Mouse (Mus musculus): ENCODE measurements around the gene Fbxw16. TPM values are rescaled to one million over a fixed set of nuclear protein-coding genes. Genes with fewer than 3 reads are reported as not detected.
"Not testable (repeated sequence)": the region's sequence is repeated elsewhere in the genome, so short reads cannot be mapped to it uniquely, and the experiment has no call there.

Fbxw16 gene
- total RNA-seq (2021): not detected
- not detected in 2 replicates for polyA plus RNA-seq (2012; rRNA removed)
- long read RNA-seq: 0 reads

DNA sequence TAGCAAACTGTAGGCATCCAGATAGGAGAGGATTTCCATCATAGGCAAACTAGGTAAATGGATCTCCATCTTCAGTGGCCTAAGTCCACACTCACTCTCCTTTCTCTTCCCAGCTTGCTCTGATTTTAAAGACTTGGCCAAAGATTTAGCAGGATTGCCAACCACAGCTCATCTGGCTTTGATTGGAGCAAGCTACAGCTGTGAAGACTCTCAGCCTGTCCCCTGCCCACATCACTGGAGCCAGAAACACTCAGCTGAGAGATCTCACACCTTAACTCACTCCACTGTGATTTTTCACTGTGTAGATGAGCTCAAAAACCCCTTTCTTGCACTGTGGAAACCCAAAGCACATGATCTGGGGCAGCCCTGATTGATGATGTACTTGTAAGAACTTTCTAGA is at the start of gene Fbxw16:
Gene Fbxw16, minus strand, starts transcription at position 101 of the 400 bp plus-strand sequence.
- no peaks in the 10 kb centered on the region for H3K36me3 ChIP-seq (ENCODE audit: control insufficient read depth, insufficient read depth, low read length)
- no peaks in the 10 kb centered on the region for H3K79me2 ChIP-seq (replicated peaks; ENCODE audit: control insufficient read depth, insufficient read depth, low read length)
- no peaks in the 10 kb centered on the region for H3K4me1 ChIP-seq (ENCODE audit: control insufficient read depth, insufficient read depth, low read length)
- no peak within 1 kb of the TSS for H3K9ac ChIP-seq (ENCODE audit: low read depth, low read length)
- DNase-seq: no peak
- TF ChIP-seq POLR2A (IDR thresholded peaks at IDR 0.05; ENCODE audit: insufficient read depth, low read depth, low read length) (no peak), EP300 (IDR thresholded peaks at IDR 0.05; ENCODE audit: insufficient read depth, low read depth, low read length) (no peak), CTCF (IDR thresholded peaks at IDR 0.05) (no peak)
- H3K27ac ChIP-seq: no peak within 1 kb of the TSS
- H3K27me3 ChIP-seq (ENCODE audit: control insufficient read depth, insufficient read depth, low read length): no peaks in the 10 kb centered on the region
- H3K4me3 ChIP-seq: no peak within 1 kb of the TSS
- intact Hi-C loops (cut with DNase I): no loop called here

DNA sequence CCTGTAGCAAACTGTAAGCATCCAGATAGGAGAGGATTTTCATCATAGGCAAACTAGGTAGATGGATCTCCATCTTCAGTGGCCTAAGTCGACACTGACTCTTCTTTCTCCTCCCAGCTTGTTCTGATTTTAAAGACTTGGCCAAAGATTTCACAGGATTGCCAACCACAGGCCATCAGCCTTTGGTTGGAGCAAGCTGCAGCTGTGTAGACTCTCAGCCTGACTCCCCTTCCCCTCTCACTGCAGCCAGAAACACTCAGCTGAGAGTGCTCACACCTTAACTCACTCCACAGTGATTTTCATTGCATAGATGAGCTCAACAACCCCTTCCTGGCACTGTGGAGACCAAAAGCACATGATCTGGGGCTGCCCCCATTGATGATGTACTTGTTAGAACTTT is 46.8 kb upstream of the Fbxw16 start, which contains the start of gene Fbxw19:
Gene Fbxw19, minus strand, starts transcription at position 101 of the 400 bp plus-strand sequence.
- H3K36me3 ChIP-seq (ENCODE audit: control insufficient read depth, insufficient read depth, low read length): not testable (repeated sequence)

DNA sequence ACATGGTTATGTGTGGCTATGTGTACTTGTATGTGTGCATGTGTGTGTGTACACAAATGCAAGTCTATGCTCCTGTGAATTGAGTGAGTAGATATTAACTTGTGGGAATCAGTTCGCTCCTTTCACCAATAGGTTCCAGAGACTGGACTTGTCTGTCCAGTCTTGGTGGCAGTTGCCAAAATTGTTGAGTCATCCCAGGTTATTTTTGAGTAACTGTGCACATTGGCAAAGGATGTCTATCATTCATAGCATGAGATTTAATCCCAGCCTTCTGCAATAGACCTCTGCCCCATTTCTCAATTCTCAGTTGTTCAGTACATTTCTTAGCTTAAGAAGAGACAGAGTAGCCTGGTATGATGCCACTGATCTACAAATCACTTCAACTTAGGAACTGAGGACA is 16.0 kb downstream of the Fbxw16 start:
- 67% methylated on average over 1 of the region's 1 CpGs for WGBS
- intact Hi-C loops (cut with DNase I): no loop called here
- H3K79me2 ChIP-seq (replicated peaks; ENCODE audit: control insufficient read depth, insufficient read depth, low read length): no peaks in the 10 kb centered on the region
- H3K9ac ChIP-seq (ENCODE audit: low read depth, low read length): no peak overlapping the region
- H3K4me3 ChIP-seq: no peak overlapping the region
- DNase-seq: no peak
- no peaks in the 10 kb centered on the region for H3K4me1 ChIP-seq (ENCODE audit: control insufficient read depth, insufficient read depth, low read length)
- no peak overlapping the region for H3K27ac ChIP-seq
- no peaks in the 10 kb centered on the region for H3K27me3 ChIP-seq (ENCODE audit: control insufficient read depth, insufficient read depth, low read length)
- no peak for TF ChIP-seq POLR2A (IDR thresholded peaks at IDR 0.05; ENCODE audit: insufficient read depth, low read depth, low read length)
- H3K36me3 ChIP-seq (ENCODE audit: control insufficient read depth, insufficient read depth, low read length): no peaks in the 10 kb centered on the region

More for the DNA sequence above, 46.8 kb upstream of the Fbxw16 start, which contains the start of gene Fbxw19:
- H3K79me2 ChIP-seq (replicated peaks; ENCODE audit: control insufficient read depth, insufficient read depth, low read length); H3K9ac ChIP-seq (ENCODE audit: low read depth, low read length); H3K27ac ChIP-seq; H3K4me1 ChIP-seq (ENCODE audit: control insufficient read depth, insufficient read depth, low read length); H3K27me3 ChIP-seq (ENCODE audit: control insufficient read depth, insufficient read depth, low read length); DNase-seq; H3K4me3 ChIP-seq; intact Hi-C loops (cut with DNase I): not testable (repeated sequence)
- 65% methylated on average over 1 of the region's 1 CpGs for WGBS

DNA sequence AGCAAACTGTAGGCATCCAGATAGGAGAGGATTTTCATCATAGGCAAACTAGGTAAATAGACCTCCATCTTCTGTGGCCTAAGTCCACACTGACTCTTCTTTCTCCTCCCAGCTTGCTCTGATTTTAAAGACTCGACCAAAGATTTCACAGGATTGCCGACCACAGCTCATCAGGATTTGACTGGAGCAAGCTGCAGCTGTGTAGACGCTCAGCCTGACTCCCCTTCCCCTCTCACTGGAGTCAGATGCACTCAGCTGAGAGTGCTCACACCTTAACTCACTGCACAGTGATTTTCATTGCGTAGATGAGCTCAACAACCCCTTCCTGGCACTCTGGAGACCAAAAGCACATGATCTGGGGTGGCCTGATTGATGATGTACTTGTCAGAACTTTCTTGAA is 44.7 kb downstream of the Fbxw16 start, which contains the start of gene Fbxw22:
Gene Fbxw22, minus strand, starts transcription at position 101 of the 400 bp plus-strand sequence.
- H3K4me1 ChIP-seq (ENCODE audit: control insufficient read depth, insufficient read depth, low read length); DNase-seq; intact Hi-C loops (cut with DNase I); H3K27ac ChIP-seq; H3K79me2 ChIP-seq (replicated peaks; ENCODE audit: control insufficient read depth, insufficient read depth, low read length); H3K27me3 ChIP-seq (ENCODE audit: control insufficient read depth, insufficient read depth, low read length); H3K36me3 ChIP-seq (ENCODE audit: control insufficient read depth, insufficient read depth, low read length); H3K4me3 ChIP-seq; H3K9ac ChIP-seq (ENCODE audit: low read depth, low read length): not testable (repeated sequence)
- WGBS: 59% methylated on average over 4 of the region's 4 CpGs

Other genes with a start within 250 kb of the Fbxw16 start
- gene Fbxw20, start 214.4 kb downstream of the Fbxw16 start, total RNA-seq (2021): not detected
- gene Fbxw20, start 214.4 kb downstream of the Fbxw16 start, polyA plus RNA-seq (2012; rRNA removed): not detected in 2 replicates
- not detected for gene Fbxw14, start 161.5 kb downstream of the Fbxw16 start, total RNA-seq (2021)
- gene Fbxw14, start 161.5 kb downstream of the Fbxw16 start, polyA plus RNA-seq (2012; rRNA removed): not detected in 2 replicates
- gene Fbxw28, start 109.5 kb downstream of the Fbxw16 start, total RNA-seq (2021): not detected
- gene Fbxw28, start 109.5 kb downstream of the Fbxw16 start, polyA plus RNA-seq (2012; rRNA removed): not detected in 2 replicates
- gene Fbxw22, start 44.8 kb downstream of the Fbxw16 start, total RNA-seq (2021): not detected
- not detected in 2 replicates for gene Fbxw22, start 44.8 kb downstream of the Fbxw16 start, polyA plus RNA-seq (2012; rRNA removed)
- gene Fbxw19, start 46.7 kb upstream of the Fbxw16 start, total RNA-seq (2021): not detected
- gene Fbxw19, start 46.7 kb upstream of the Fbxw16 start, polyA plus RNA-seq (2012; rRNA removed): not detected in 2 replicates
- not detected for gene Fbxw15, start 119.1 kb upstream of the Fbxw16 start, total RNA-seq (2021)
- gene Fbxw15, start 119.1 kb upstream of the Fbxw16 start, polyA plus RNA-seq (2012; rRNA removed): not detected in 2 replicates
- gene Fbxw24, start 176.9 kb upstream of the Fbxw16 start, total RNA-seq (2021): not detected
- gene Fbxw24, start 176.9 kb upstream of the Fbxw16 start, polyA plus RNA-seq (2012; rRNA removed): not detected in 2 replicates
- not detected for gene Fbxw25, start 215.5 kb upstream of the Fbxw16 start, total RNA-seq (2021)
- not detected in 2 replicates for gene Fbxw25, start 215.5 kb upstream of the Fbxw16 start, polyA plus RNA-seq (2012; rRNA removed)